Mouse (Mus musculus) bone marrow, adult 2 months (tissue): Measurements from ENCODE around the gene Bptf.

Source experiments
- CTCF ChIP-seq: fragments of 200-500 bp; IDR thresholded peaks from 2 replicates; pipeline ENCODE4 v1.5.1; 2011; ENCODE audit warnings: low read length, control low read depth; ENCODE audit not compliant: control insufficient read depth, insufficient read depth
- POLR2A ChIP-seq: fragments of 200-500 bp; IDR thresholded peaks from 2 replicates; pipeline ENCODE4 v1.6.1; 2011; ENCODE audit warnings: low read depth, mild to moderate bottlenecking, control low read depth, low read length, borderline replicate concordance; ENCODE audit not compliant: control insufficient read depth

DNA sequence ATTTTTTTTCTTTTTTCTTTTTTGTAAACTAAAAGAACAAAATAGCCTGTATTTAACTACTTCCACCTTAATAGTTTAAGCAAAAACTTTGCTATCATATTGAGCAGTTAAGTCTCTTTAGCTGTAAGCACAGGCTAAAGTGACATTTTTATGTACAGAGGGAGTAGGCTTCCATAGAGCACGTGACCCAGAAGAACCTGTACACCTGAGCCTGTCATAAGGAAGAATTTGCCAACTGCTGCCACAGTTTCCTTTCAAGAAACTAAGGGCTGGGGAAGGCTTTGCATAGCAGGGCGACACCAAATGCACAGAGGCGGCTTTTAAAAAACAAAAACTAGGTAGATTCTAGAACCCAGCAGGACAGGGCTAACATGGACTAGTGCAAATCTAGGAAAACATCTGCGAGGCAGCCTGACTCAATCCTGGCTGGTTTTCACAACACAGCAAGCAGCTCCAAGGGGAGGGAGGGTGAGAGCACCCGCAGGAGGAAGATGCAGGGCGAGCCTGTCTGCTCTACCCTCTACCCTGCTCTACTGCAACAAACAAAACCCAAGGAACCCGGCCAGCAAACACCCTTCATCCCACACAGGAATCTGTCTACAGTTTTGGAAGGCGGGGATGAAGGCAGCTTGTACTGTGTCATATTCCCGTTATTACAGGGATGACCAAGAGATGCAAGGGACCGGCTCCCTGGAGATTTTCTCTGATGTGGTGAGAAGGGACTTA, 97.7 kb downstream of the Bptf start:
- TF ChIP-seq CTCF (no peak), POLR2A (no peak)
